Mouse (Mus musculus): ENCODE data around the gene Dscaml1.

- TF ChIP-seq CTCF (IDR thresholded peaks at IDR 0.05; ENCODE audit: borderline replicate concordance, insufficient read depth, low read length) (no peak), POLR2A (IDR thresholded peaks at IDR 0.05; ENCODE audit: low read depth, low read length) (no peak)
Measured at GRCm38 (mm10) chr9:45433119-45433518, 6.7 kb downstream of the Dscaml1 start.
